Mouse (Mus musculus) Patski (cell line): ENCODE measurements around the gene Selenoi. TPM values are rescaled to one million over a fixed set of nuclear protein-coding genes. Genes with fewer than 3 reads are reported as not detected.

Source experiments
- ATAC-seq: fragments of 100-300 bp; one replicate; pipeline ENCODE4 v1.8.0; 2021
- CTCF ChIA-PET: fragments of 350-600 bp; sonication (Branson Sonifier 250); formaldehyde crosslinking; loops from one replicate; lab custom pipeline; 2022; ENCODE audit warnings: inconsistent platforms; lab: Charles Lee
- POLR2A ChIA-PET: fragments of 350-600 bp; sonication (Branson Sonifier 250); formaldehyde crosslinking; loops from one replicate; lab custom pipeline; 2022; ENCODE audit warnings: antibody characterized with exemption, inconsistent platforms; lab: Charles Lee
- DNase-seq: peaks from one replicate; pipeline ENCODE4 v3.0.0-alpha.2; 2011; ENCODE audit warnings: low read depth, low spot score
- H3K27me3 ChIP-seq: fragments of 371-371 bp; one replicate; pipeline ENCODE4 v1.5.1; 2021
- CTCF ChIP-seq: fragments of 100-300 bp; IDR thresholded peaks from one replicate; pipeline ENCODE4 v1.5.1; 2021
- in situ Hi-C: fragments of 300-500 bp; cut with MboI; formaldehyde crosslinking; loops from 3 replicates; pipeline ENCODE4 v1.11.1; 2018; ENCODE audit warnings: low pct_unique_long_range_greater_than_20kb, mixed read lengths
- polyA plus RNA-seq: library from polyadenylated mRNA; unstranded; gene quantifications from one replicate; pipeline ENCODE4 v1.2.3, GENCODE M21; 2021

Selenoi gene
- polyA plus RNA-seq, 1 experiment from 2014 or later, result 32.8 TPM

DNA sequence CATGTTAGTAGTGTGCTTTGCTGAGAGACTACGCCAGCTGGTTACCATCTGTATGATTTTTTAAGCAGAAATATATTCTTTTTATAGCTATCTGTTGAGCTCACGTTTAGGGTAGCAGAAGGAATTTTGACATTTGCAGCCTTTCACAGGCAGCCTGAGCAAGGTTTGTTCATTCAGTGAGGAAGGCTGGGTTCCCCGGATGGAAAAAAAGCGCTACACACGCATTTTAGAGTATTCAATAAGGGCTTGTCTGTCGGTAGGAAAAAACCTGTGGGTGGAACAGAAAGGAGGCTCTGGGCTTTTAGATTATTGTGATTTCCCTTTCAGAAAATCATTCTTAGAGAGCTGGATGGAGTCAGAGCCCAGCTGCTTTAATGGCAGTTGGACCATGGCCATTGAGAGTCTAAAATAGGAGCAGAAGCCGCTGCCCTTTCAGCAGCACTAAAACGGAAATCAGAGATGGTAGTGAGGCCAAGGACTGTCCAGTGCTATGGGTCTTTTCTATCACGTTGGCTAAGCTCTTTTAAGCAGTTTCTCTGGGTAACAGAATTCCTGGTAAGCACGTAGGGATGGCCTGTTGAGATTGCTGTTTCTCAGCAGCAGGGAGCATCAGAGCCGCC lies 38.3 kb downstream of the Selenoi start:
- ATAC-seq (no peak), DNase-seq (no peak)
- no peaks in the 10 kb centered on the region for H3K27me3 ChIP-seq
- ChIA-PET CTCF (no interaction called here), POLR2A (no interaction called here)
- in situ Hi-C loops, result no loop called here
- no peak for TF ChIP-seq CTCF

DNA sequence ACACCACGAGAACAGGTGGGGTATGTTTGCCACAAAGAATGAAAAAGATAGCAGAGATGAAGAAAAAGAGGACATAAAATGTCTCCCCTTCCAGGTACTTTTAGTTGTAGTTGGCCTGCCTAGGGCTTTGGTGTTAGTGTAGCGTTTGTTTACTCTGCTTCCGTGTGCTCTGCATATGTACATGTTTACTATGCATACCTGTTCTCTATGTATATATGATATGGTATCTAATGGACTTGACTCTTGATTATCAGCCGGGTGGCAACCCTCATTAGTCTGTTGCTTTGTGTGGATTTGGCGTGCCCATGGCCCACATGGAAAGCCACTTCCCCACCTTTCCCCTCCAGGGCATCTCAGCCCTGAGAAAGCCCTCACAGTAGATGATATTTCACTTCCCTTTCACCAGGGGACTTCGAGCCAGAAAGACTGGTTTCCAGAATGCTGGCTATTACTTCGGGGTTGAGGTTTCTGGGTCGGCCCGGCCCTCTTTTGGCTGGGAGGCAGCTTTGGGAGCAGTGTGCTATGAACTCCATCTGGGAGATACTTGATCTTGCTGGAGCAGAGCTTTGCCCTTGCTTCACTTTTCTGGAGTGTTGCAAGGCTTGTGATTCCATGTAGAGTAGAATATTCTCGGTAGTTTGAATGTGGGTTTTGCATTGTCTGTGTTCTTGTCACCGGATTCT lies 39.4 kb downstream of the Selenoi start:
- DNase-seq (no peak), ATAC-seq (no peak)
- no peak for TF ChIP-seq CTCF

GRCm38 (mm10) chr5:30276361-30276760 lies 44.0 kb downstream of the Selenoi start:
- no peak for DNase-seq
- in situ Hi-C loops, result no loop called here
- POLR2A ChIA-PET, result no interaction called here

More for the DNA sequence above, 39.4 kb downstream of the Selenoi start:
- in situ Hi-C loops, result no loop called here
- POLR2A ChIA-PET, result no interaction called here
- H3K27me3 ChIP-seq, result no peaks in the 10 kb centered on the region
- CTCF ChIA-PET, result interaction anchor here (1.6 kb wide), 1 partner anchor 22 kb away, joined by 4 read pairs; no protein-coding TSS in a partner anchor

GRCm38 (mm10) chr5:30278952-30279351 lies 46.6 kb downstream of the Selenoi start:
- in situ Hi-C loops, result no loop called here
- TF ChIP-seq CTCF, result no peak
- CTCF ChIA-PET, result interaction anchor here (1.1 kb wide), 1 partner anchor 14 kb away, joined by 3 read pairs; no protein-coding TSS in a partner anchor
- ATAC-seq, result no peak
- POLR2A ChIA-PET, result no interaction called here
- no peak for DNase-seq
- no peaks in the 10 kb centered on the region for H3K27me3 ChIP-seq

More at GRCm38 (mm10) chr5:30276361-30276760, 44.0 kb downstream of the Selenoi start:
- CTCF ChIA-PET, result no interaction called here
- no peak for ATAC-seq
- H3K27me3 ChIP-seq, result no peaks in the 10 kb centered on the region
- no peak for TF ChIP-seq CTCF

DNA sequence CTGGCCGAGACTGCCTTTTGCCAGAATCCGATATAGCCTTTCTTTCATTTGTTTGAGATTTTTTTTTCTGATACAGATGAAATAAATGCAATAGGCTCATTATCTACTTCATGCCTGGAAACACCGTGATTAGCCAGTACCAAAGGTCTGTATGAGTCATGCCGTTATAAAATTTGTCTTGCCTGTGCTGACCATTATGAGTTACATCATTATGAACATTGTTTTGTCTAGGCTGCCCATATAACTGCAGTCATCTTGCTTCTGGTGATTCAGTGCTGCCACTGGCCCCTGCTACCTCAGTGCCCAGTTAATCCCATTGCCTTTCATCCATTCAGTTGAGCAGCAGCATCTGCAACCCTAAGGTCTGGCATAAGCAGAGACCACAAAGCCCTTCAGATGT lies 47.1 kb downstream of the Selenoi start:
- ChIA-PET CTCF (interaction anchor here (1.1 kb wide), 1 partner anchor 15 kb away, joined by 3 read pairs; no protein-coding TSS in a partner anchor), POLR2A (no interaction called here)
- ATAC-seq, result peak; percentile 79
- in situ Hi-C loops, result no loop called here
- TF ChIP-seq CTCF, result no peak
- peak; percentile 48 for DNase-seq
- no peaks in the 10 kb centered on the region for H3K27me3 ChIP-seq

DNA sequence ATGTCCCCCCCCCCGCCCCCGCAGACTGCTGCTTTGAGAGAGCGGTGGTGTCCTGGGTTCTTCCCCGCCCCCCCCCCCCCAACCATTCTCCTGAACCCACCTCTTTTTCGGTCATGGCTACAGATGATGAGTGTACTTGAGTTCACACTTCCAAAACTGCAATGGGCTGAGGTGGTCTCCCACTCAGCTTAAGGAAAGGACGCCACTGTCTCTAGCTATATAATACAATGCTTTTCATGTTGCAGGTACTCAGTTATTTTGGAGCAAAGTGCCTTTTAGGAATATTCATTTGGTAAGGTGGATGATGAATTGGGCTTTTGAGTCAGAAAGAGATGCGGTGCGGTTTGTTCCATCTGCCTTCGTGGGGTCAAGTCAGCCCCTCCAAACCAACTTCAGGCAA lies 48.5 kb downstream of the Selenoi start:
- H3K27me3 ChIP-seq, result no peaks in the 10 kb centered on the region
- TF ChIP-seq CTCF, result no peak
- no peak for ATAC-seq
- no peak for DNase-seq
- in situ Hi-C loops, result no loop called here
- ChIA-PET CTCF (no interaction called here), POLR2A (interaction anchor here (0.8 kb wide), 1 partner anchor 24 kb away, joined by 3 read pairs; no protein-coding TSS in a partner anchor)

GRCm38 (mm10) chr5:30281291-30281732 lies 48.9 kb downstream of the Selenoi start, which contains the start of gene Drc1:
TSS of gene Drc1 (plus strand) at chr5:30281388.
- no peaks in the 10 kb centered on the region for H3K27me3 ChIP-seq
- no peak for DNase-seq
- in situ Hi-C loops, result no loop called here
- no peak for TF ChIP-seq CTCF
- ATAC-seq, result no peak
- POLR2A ChIA-PET, result interaction anchor here (0.8 kb wide), 1 partner anchor 24 kb away, joined by 3 read pairs; no protein-coding TSS in a partner anchor
- CTCF ChIA-PET, result no interaction called here

DNA sequence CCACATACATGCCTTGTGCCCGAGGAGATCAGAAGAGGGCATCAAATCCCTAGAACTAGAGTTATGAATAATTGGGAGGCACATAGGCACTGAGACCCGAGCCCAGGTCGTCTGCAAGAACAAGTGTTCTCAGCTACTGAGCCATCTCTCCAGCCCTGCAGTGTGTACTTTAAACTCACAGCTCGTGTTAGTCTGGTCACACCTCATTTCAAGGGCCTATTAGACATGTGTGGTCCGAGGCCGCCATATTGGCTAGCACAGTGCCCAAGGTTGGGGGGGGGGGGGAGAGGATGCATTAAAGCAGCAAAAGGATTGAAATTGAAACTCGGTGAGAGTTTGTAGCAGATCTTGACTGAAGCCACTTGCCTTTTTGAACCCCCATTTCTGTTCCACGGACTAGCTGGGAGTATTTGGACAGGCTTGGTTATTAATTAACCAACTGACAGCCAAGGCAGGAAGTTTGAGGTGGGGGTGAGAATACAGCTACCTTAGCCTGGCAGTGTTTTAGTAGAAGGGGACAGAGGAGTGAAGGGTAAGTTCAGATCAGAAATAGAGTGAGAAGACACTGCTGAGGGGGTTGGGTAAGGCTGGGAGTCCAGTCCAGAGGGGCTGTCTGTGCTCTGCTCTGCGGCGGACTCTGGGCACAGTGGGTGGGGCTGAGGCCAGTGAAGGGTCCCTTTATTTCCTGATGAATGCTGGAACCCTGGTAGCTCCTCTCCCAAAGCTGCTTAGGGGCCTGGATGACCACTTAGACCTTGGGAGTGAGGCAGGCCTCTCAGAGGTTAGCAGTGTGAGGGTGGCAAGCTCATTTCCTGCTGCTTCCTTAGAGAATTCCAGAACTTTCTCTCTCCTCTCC lies 53.8 kb downstream of the Selenoi start:
- in situ Hi-C loops, result no loop called here

DNA sequence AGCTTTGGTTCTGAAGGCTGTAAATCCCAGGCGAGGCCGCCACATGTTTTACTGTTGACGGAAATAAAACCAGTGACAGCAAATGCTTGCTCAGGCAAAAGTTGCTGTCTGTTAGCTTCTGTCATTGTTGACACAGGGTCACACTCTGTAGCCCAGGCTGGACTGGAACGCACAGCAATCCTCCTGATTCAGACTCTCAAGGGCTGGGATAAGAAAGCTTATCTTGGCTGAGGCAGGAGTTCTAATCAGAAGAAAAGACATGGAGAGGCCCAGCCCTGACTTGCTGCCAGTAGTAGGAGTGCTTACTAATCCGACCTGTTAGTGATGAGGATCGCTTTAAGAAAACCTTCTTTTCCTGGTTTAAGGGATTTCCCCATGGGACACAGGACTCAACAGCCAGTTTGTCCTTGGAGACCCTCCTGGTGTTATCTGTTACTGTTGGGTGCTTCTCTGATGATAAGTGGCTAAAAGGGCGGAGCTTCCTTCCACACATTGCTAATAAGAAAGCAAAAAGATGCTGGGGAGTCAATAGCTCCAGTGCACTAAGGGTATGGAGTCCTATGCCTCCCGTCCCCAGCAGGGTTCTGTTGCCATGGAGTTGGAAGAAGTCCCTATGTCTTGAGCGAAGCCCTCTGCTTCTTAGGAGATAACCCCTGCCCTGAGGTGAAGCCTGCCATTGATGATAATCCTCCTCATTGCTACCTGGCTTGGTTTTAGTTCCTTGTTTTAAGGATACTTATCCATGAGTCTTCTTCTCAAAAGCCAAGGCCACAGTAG lies 54.9 kb downstream of the Selenoi start:
- ATAC-seq (no peak), DNase-seq (no peak)
- in situ Hi-C loops, result no loop called here
- ChIA-PET CTCF (no interaction called here), POLR2A (no interaction called here)
- no peak for TF ChIP-seq CTCF
- H3K27me3 ChIP-seq, result no peaks in the 10 kb centered on the region

More for the DNA sequence above, 53.8 kb downstream of the Selenoi start:
- ATAC-seq, result no peak
- ChIA-PET CTCF (interaction anchor here (0.8 to 0.9 kb wide), 2 partner anchors 45 to 57 kb away, joined by 3 to 5 read pairs; no protein-coding TSS in a partner anchor), POLR2A (no interaction called here)
- DNase-seq, result no peak
- no peaks in the 10 kb centered on the region for H3K27me3 ChIP-seq
- TF ChIP-seq CTCF, result no peak

Other genes with a start within 250 kb of the Selenoi start
- gene Il6, start 219.5 kb upstream of the Selenoi start, polyA plus RNA-seq, result 0.08 TPM
- 94.3 TPM for gene Tyms, start 159.0 kb upstream of the Selenoi start, polyA plus RNA-seq
- gene Garem2, start 127.4 kb upstream of the Selenoi start, polyA plus RNA-seq, result 0.10 TPM
- not detected for gene 3110082J24Rik, start 126.5 kb upstream of the Selenoi start, polyA plus RNA-seq
- gene Hadha, start 77.4 kb upstream of the Selenoi start, polyA plus RNA-seq, result 270 TPM
- 273 TPM for gene Hadhb, start 77.3 kb upstream of the Selenoi start, polyA plus RNA-seq
- gene Adgrf3, start 26.9 kb upstream of the Selenoi start, polyA plus RNA-seq, result 0.01 TPM
- gene Drc1, start 48.8 kb downstream of the Selenoi start, polyA plus RNA-seq, result 0.36 TPM
- gene Otof, start 229.4 kb downstream of the Selenoi start, polyA plus RNA-seq, result not detected
- gene 1700001C02Rik, start 233.5 kb downstream of the Selenoi start, polyA plus RNA-seq, result not detected